In the genomic region with DNA sequence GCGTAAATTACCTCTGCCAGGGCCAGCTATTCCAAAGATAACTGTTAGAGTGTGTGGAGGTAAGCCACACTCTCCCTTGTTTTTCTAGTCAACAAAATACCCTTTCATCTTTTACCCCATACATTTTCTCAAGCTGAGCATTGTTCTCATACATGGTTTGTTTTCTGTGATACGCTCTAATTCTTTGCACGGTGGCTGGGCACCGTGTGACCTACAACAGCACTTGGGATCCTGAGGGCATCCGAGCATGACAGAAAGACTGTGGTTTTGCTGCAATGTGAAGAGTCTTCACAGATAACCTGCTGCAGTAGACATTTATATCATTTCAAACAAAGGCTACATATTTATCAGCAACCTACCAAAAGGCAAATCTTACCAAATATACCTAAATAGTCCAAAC, we compare ENCODE assay signal across 20 mouse cellular contexts. TPM values are rescaled to one million over a fixed set of nuclear protein-coding genes. Genes with fewer than 3 reads are reported as not detected.
DNase-seq lines count a peak whose midpoint lies in the region.
"Had no signal": no experiment of that assay in that cellular context is flagged by ENCODE, and none has a peak within 500 bp of the region (broad histone marks: within the 10 kb centered on the region; RNA-seq: fewer than 3 reads in every experiment).

No protein-coding gene starts in this region.

- DNase-seq in kidney, adult 8-10 months: peak; percentile 4 to 8
- DNase-seq in kidney, adult 11 months: no peak
- peak; percentile 54 for DNase-seq in A20 (ENCODE audit: low read depth, low spot score)
- peak; percentile 4 for DNase-seq in c-Kit-positive CD71-negative TER-119-negative erythroid progenitor cells, embryonic 14.5 days (ENCODE audit: low read depth)
- peak; percentile 44 for DNase-seq in retina, postnatal 1 day
- no peak for DNase-seq in adrenal gland, postnatal 4 days (ENCODE audit: low spot score in 2 of 2)
- DNase-seq in ovary, adult 18-20 months (ENCODE audit: low spot score): no peak
- DNase-seq: adrenal gland, adult 2 months; adrenal gland, postnatal 36 days; cerebellum, adult 11 months; cerebellum, adult 9-10 months; cerebellum, postnatal 36 days; gastrocnemius, postnatal 25 days; heart, adult 11 months; heart, postnatal 36 days; layer of hippocampus, adult 9-11 months; lung, adult 2 months; lung, postnatal 14 days; thymus, postnatal 14 days had no signal

RNA-seq across cellular contexts. Expression of a gene that starts 55.1 kb away (rescaled TPM):
- total RNA-seq in adrenal gland, postnatal 4 days (2021): 10 to 100 TPM; 31.5 to 40.7 TPM
- total RNA-seq: neutrophil, adult 5-6 weeks had no signal

Comparison
In these comparisons a context has a peak if more than half of its experiments do, and no peak if none do; other contexts are left out.
1. DNase-seq: peak in kidney, adult 8-10 months (2 of 2), A20 (single experiment), c-Kit-positive CD71-negative TER-119-negative erythroid progenitor cells, embryonic 14.5 days (single experiment) and retina, postnatal 1 day (single experiment); none in kidney, adult 11 months (single experiment), adrenal gland, postnatal 4 days (0 of 2) and ovary, adult 18-20 months (single experiment).